Mouse (Mus musculus): ENCODE data around the gene Frmd4b. TPM values are rescaled to one million over a fixed set of nuclear protein-coding genes. Genes with fewer than 3 reads are reported as not detected.
A peak's percentile ranks its signal among the peaks of the same experiment; 100 is the strongest.

The Frmd4b gene
- polyA plus RNA-seq, 1 experiment from 2014 or later, result 16.5 TPM

GRCm38 (mm10) chr6:97552573-97552972 is 64.8 kb downstream of the Frmd4b start:
- Histone ChIP-seq H3K27me3 (no peaks in the 10 kb centered on the region), H3K27ac (no peak overlapping the region), H3K36me3 (no peaks in the 10 kb centered on the region), H3K4me2 (replicated peaks) (no peak overlapping the region), H3K4me1 (0 out of 2 replicates have a peak, but pooled peaks cover 3% of the 10 kb centered on the region), H3K9me3 (no peaks in the 10 kb centered on the region), H3K9ac (no peak overlapping the region), H3K4me3 (no peak overlapping the region)
- no peak for ATAC-seq (ENCODE audit: insufficient number of reproducible peaks, insufficient read depth, low FRiP score, low TSS enrichment)
- 78% methylated on average over 3 of the region's 3 CpGs for WGBS

GRCm38 (mm10) chr6:97551884-97552283 is 65.5 kb downstream of the Frmd4b start:
- Histone ChIP-seq H3K4me3 (no peak overlapping the region), H3K9me3 (0 out of 2 replicates have a peak, but pooled peaks cover 2% of the 10 kb centered on the region), H3K27ac (no peak overlapping the region), H3K4me2 (replicated peaks) (no peak overlapping the region), H3K27me3 (no peaks in the 10 kb centered on the region), H3K4me1 (0 out of 2 replicates have a peak, but pooled peaks cover 3% of the 10 kb centered on the region), H3K9ac (no peak overlapping the region), H3K36me3 (no peaks in the 10 kb centered on the region)
- 58% methylated on average over 8 of the region's 8 CpGs for WGBS
- ATAC-seq (ENCODE audit: insufficient number of reproducible peaks, insufficient read depth, low FRiP score, low TSS enrichment), result no peak

DNA sequence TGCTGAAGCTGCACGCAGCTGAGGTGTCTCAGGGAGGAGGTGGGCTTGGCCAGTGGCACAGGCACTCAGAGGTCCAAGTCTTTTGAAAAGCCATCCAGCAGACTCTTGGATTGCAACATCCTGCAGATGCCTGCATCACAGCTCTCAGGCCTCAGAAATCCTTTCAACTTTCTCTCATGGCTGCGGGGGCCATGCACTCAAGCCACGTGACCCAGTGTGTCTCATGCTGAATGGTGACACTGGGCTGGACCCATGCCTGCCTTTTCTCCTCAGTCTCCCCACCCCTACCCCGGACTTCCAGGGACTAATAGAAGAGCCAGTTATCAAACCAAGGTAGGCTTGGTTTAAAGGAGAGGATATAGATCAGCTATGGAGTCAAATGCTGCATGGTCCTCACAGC is 66.2 kb downstream of the Frmd4b start:
- Histone ChIP-seq H3K9ac (no peak overlapping the region), H3K4me1 (0 out of 2 replicates have a peak, but pooled peaks cover 3% of the 10 kb centered on the region), H3K9me3 (0 out of 2 replicates have a peak, but pooled peaks cover 2% of the 10 kb centered on the region), H3K4me2 (replicated peaks) (no peak overlapping the region), H3K36me3 (no peaks in the 10 kb centered on the region), H3K27ac (no peak overlapping the region), H3K4me3 (no peak overlapping the region), H3K27me3 (no peaks in the 10 kb centered on the region)
- 89% methylated on average over 4 of the region's 4 CpGs for WGBS
- no peak for ATAC-seq (ENCODE audit: insufficient number of reproducible peaks, insufficient read depth, low FRiP score, low TSS enrichment)

- no peaks in the 10 kb centered on the region for H3K27me3 ChIP-seq
- ATAC-seq (ENCODE audit: insufficient number of reproducible peaks, insufficient read depth, low FRiP score, low TSS enrichment), result no peak
- no peak overlapping the region for H3K4me3 ChIP-seq
- WGBS, result 60% methylated on average over 2 of the region's 2 CpGs
- H3K36me3 ChIP-seq, result no peaks in the 10 kb centered on the region
- no peak overlapping the region for H3K27ac ChIP-seq
- no peaks in the 10 kb centered on the region for H3K4me1 ChIP-seq
- no peaks in the 10 kb centered on the region for H3K9me3 ChIP-seq
- H3K4me2 ChIP-seq (replicated peaks), result no peak overlapping the region
- H3K9ac ChIP-seq, result no peak overlapping the region
Measured at GRCm38 (mm10) chr6:97540458-97540857, 76.9 kb downstream of the Frmd4b start.

DNA sequence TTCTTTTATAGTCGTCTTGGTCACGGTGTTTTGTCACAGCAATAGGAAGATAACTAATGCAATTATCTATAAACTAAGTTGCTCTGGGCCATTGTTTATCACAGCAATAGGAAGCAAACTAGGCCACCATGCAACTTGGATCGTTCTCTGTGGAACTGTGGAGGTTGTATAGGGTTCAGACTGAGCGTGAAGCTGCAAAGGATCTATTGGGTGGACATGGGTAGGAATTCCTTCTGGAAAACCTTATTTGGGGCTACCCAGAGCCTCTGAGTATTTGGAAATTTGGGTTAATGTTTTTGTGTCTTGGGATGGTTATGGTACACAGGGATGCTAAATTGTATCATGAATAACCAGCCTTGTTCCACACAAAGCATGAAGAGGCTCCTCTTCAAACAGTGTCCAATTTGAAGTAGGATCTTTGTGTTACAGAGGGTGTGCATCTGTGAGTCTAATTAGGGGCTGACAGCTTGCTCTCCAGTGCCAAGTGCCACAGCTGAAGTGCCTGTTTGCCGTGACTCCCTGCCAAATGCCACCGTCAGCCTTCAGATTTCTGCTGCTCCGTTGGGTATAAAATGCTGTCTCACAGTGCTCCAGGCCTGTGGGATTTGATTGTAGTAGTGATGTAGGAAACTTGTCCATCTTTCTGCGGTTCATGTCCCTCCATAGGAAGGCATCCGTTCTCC is 81.4 kb downstream of the Frmd4b start:
- Histone ChIP-seq H3K36me3 (no peaks in the 10 kb centered on the region), H3K4me1 (no peaks in the 10 kb centered on the region), H3K4me2 (replicated peaks) (no peak overlapping the region), H3K4me3 (no peak overlapping the region), H3K27me3 (no peaks in the 10 kb centered on the region), H3K27ac (no peak overlapping the region), H3K9ac (no peak overlapping the region), H3K9me3 (no peaks in the 10 kb centered on the region)
- ATAC-seq (ENCODE audit: insufficient number of reproducible peaks, insufficient read depth, low FRiP score, low TSS enrichment), result no peak
- WGBS, result 91% methylated on average over 9 of the region's 9 CpGs

DNA sequence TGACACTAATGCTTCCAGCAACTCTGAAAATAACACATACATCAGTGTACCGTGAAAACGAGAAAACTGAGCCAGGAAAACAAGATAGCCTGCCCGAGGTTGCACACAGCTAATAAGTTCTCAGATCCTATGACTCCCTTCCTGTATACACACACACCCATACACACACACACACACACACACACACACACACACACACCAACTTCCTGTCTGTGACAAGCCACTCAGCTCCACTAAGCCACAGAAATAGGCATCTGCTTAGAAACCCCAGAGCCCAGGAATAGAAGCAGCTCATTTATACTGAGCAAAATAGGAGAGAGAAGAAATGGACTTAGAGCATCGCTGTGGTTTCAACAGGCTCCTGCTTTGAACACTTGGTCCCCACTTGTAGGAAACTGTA is 86.3 kb downstream of the Frmd4b start:
- H3K27ac ChIP-seq, result no peak overlapping the region
- no peaks in the 10 kb centered on the region for H3K9me3 ChIP-seq
- H3K4me3 ChIP-seq, result no peak overlapping the region
- H3K27me3 ChIP-seq, result no peaks in the 10 kb centered on the region
- WGBS, result 76% methylated on average over 4 of the region's 4 CpGs
- no peak for ATAC-seq (ENCODE audit: insufficient number of reproducible peaks, insufficient read depth, low FRiP score, low TSS enrichment)
- no peaks in the 10 kb centered on the region for H3K4me1 ChIP-seq
- no peak overlapping the region for H3K4me2 ChIP-seq (replicated peaks)
- H3K9ac ChIP-seq, result no peak overlapping the region
- no peaks in the 10 kb centered on the region for H3K36me3 ChIP-seq

DNA sequence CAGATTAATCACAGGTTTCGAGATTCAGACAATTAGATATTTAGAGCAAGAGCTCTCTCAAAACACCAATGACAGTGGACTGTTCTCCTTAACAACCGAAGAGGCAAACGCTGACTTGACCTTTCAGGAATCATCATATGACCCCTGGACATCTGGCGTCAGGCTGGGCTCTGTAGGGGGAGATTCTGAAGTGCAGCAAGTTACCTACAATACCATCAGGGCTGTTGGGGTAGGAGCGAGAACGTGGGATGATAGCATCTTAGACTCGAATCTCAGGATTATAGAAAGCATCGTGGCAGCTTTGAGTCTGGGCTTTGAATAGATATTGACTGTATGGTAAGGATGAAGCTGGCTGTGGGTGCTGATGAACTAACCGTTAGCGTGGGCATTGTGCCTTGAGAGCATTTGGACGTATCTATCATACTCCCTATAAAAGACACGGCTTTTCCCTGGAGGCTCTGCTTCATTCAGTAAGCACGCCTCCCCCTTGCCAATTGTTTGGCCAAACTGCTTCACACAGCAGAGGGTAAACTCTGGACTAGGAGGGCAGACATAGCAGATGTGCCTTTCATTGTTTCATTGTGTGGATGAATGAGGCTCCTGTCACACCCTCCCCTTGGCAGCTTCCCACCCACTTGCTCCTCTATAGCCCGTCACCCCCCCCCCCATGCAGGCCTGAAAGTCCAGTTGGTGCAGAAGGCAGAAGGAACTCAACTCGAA is 88.2 kb downstream of the Frmd4b start:
- Histone ChIP-seq H3K9me3 (no peaks in the 10 kb centered on the region), H3K4me2 (replicated peaks) (no peak overlapping the region)

DNA sequence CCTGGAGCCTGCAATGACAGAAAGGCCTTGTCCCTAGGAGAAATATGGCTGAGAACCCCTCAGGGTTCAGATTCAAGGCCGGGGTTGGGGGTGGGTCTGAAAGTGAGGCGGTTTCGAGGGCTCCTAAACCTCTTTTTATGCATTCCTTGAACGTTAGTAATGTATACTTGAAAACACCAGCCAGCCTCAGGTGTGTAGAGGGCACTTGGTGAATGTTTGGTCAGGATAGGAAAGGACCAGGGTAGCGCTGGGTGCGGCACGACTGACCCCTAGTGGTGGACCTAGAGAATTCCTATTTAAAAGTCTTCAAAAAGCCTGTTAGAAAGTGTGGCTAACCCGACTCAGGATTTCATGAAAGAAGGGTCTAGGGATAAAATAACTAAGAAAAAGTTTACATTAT is 91.2 kb downstream of the Frmd4b start:
- 0 out of 2 replicates have a peak, but pooled peaks cover 3% of the 10 kb centered on the region for H3K4me1 ChIP-seq
- H3K27ac ChIP-seq, result no peak overlapping the region
- ATAC-seq (ENCODE audit: insufficient number of reproducible peaks, insufficient read depth, low FRiP score, low TSS enrichment), result no peak
- H3K27me3 ChIP-seq, result 0 out of 2 replicates have a peak, but pooled peaks cover 4% of the 10 kb centered on the region
- no peaks in the 10 kb centered on the region for H3K9me3 ChIP-seq
- H3K36me3 ChIP-seq, result no peaks in the 10 kb centered on the region
- H3K9ac ChIP-seq, result no peak overlapping the region
- 17% methylated on average over 8 of the region's 8 CpGs for WGBS
- no peak overlapping the region for H3K4me3 ChIP-seq
- H3K4me2 ChIP-seq (replicated peaks), result no peak overlapping the region

More for the DNA sequence above, 88.2 kb downstream of the Frmd4b start:
- H3K27ac ChIP-seq, result no peak overlapping the region
- ATAC-seq (ENCODE audit: insufficient number of reproducible peaks, insufficient read depth, low FRiP score, low TSS enrichment), result 0 out of 2 replicates have a peak, but pooled peaks have one; percentile 47
- H3K27me3 ChIP-seq, result 0 out of 2 replicates have a peak, but pooled peaks cover 4% of the 10 kb centered on the region
- no peaks in the 10 kb centered on the region for H3K4me1 ChIP-seq
- no peak overlapping the region for H3K4me3 ChIP-seq
- no peaks in the 10 kb centered on the region for H3K36me3 ChIP-seq
- 54% methylated on average over 15 of the region's 15 CpGs for WGBS
- no peak overlapping the region for H3K9ac ChIP-seq

GRCm38 (mm10) chr6:97523118-97523517 is 94.2 kb downstream of the Frmd4b start:
- no peak overlapping the region for H3K9ac ChIP-seq
- 0 out of 2 replicates have a peak, but pooled peaks cover 4% of the 10 kb centered on the region for H3K27me3 ChIP-seq
- ATAC-seq (ENCODE audit: insufficient number of reproducible peaks, insufficient read depth, low FRiP score, low TSS enrichment), result no peak
- H3K4me3 ChIP-seq, result no peak overlapping the region
- H3K9me3 ChIP-seq, result no peaks in the 10 kb centered on the region
- under 1% methylated on average over 11 of the region's 11 CpGs for WGBS
- no peak overlapping the region; the same call in 1 of the 2 replicates for H3K4me2 ChIP-seq (replicated peaks)
- H3K27ac ChIP-seq, result no peak overlapping the region
- H3K4me1 ChIP-seq, result peaks cover 3% of the 10 kb centered on the region; the same call in 1 of the 2 replicates
- no peaks in the 10 kb centered on the region for H3K36me3 ChIP-seq

GRCm38 (mm10) chr6:97521279-97522038 is 95.9 kb downstream of the Frmd4b start:
- Histone ChIP-seq H3K4me2 (replicated peaks) (no peak overlapping the region), H3K4me1 (peaks cover 10% of the 10 kb centered on the region; the same call in 1 of the 2 replicates), H3K9me3 (no peaks in the 10 kb centered on the region), H3K9ac (no peak overlapping the region), H3K4me3 (no peak overlapping the region), H3K27ac (no peak overlapping the region), H3K27me3 (0 out of 2 replicates have a peak, but pooled peaks cover 4% of the 10 kb centered on the region), H3K36me3 (no peaks in the 10 kb centered on the region)
- no peak for ATAC-seq (ENCODE audit: insufficient number of reproducible peaks, insufficient read depth, low FRiP score, low TSS enrichment)
- WGBS, result 61% methylated on average over 13 of the region's 13 CpGs

DNA sequence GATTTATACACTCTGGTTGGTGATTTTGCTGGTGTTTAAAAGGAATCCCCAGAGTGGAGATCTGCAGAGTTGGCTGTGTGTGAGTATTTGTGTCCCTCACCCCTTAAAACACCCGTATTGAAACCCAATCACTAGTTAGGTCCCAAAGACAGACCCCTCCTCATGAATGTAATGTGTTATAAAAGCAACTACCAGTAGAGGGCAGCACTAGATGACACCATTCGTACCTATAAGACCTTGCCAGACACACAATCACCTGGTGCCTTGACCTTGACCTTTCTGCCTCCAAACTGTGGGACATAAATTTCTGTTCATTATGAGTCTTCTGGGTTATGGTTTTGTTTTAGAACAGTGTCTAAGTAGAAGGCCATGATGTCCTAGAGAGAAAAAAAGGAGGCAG is 96.8 kb downstream of the Frmd4b start:
- H3K4me3 ChIP-seq, result no peak overlapping the region
- H3K4me2 ChIP-seq (replicated peaks), result no peak overlapping the region
- no peaks in the 10 kb centered on the region for H3K36me3 ChIP-seq
- no peak for ATAC-seq (ENCODE audit: insufficient number of reproducible peaks, insufficient read depth, low FRiP score, low TSS enrichment)
- no peak overlapping the region for H3K9ac ChIP-seq
- WGBS, result 39% methylated on average over 2 of the region's 2 CpGs
- peaks cover 10% of the 10 kb centered on the region; the same call in 1 of the 2 replicates for H3K4me1 ChIP-seq
- H3K27ac ChIP-seq, result no peak overlapping the region
- 0 out of 2 replicates have a peak, but pooled peaks cover 4% of the 10 kb centered on the region for H3K27me3 ChIP-seq
- H3K9me3 ChIP-seq, result no peaks in the 10 kb centered on the region
